Mouse (Mus musculus) brain, adult 2 months (tissue): ENCODE measurements around the gene Ager.

Experiments
- DNase-seq: peaks from one replicate; pipeline ENCODE4 v3.0.0; 2011; ENCODE audit warnings: low read depth, low spot score

Ager gene

DNA sequence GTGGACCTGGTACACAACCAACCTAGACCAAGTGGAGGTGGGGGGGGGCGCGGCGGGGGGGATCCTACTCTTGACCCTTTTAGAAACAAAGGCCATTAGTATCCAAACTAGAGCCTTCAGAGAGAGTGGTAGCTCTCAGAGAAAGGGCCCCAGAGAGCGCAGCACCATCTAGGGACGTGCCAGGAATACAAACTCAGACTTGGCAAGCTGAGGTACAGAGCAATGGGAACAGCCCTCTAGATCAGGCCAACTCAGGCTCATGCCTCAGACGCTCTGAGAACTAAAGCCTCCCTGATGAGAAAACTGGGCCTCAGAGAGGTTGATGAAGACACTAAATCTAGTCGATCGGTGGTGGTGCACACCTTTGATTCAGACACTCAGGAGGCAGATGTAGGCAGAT, 12.5 kb upstream of the Ager start:
- DNase-seq: peak; percentile 52

DNA sequence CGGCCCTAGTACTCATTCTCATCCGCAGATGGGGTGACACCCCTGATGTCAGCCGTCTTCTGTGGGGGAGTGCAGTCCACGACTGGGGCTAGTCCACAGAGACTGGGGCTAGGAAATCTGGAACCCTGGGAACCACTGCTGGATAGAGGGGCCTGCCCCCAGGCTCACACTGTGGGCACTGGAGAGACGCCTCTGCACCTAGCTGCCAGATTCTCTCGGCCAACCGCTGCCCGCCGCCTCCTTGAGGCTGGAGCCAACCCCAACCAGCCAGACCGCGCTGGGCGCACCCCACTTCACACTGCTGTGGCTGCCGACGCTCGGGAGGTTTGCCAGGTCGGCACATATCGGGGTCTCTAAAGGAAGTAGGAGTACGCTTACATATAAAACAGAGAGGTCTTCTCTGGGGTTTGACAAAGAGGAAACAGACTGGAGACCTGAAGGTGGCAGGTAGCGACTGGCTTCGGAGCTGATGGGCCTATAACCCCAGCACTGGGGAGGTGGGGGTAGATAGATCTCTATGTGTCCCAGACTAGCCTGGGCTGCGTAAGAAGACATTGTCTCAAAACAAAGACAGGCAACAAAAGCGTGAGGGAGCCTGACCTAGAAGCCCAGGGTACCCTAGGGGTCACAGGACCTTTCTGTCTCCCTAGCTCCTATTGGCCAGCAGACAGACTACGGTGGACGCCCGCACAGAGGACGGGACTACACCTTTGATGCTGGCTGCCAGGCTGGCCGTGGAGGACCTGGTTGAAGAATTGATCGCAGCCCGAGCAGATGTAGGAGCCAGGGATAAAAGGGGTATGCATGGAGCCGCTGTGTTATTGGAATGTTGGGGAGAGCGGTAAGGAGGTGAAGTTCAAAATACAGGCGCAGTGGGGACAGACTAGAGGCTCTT, 11.5 kb upstream of the Ager start:
- DNase-seq: peak; percentile 17

DNA sequence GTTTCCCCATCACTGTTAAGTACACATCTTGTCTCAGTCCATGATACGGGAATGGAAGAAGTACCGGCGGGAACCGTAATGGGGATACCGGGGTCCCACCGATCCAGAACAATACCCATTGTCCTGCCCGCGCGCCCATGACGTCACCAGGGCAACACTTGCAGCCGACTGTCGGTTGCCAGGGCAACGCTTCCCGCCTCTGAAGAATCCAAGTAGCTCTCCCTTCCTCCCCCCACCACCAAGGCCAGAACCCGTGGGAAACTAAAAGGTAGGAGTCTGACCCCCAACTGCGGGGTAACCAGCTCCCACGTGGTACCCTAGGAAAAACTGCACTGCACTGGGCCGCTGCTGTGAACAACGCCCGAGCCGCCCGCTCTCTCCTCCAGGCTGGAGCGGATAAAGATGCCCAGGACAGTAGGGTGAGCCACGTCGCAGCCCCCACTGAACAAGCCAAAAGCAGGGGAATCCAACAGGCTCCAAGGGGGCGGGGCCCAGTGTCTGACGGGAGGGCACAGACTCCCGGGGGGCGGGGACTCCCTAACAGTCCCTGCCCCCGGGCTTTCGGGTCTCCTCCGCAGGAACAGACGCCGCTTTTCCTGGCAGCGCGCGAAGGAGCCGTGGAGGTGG, 10.8 kb upstream of the Ager start:
- DNase-seq: peak; percentile 92

DNA sequence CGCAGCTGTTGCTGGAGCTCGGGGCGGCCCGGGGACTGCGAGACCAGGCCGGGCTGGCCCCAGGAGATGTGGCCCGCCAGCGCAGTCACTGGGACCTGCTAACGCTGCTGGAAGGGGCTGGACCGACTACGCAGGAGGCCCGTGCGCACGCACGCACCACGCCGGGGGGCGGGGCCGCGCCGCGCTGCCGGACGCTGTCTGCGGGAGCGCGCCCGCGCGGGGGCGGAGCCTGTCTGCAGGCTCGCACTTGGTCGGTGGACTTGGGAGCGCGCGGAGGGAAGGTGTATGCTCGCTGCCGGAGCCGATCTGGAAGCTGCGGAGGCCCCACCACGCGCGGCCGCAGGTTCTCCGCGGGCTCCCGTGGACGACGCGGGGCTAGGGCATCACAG, 10.2 kb upstream of the Ager start:
- peak; percentile 98 for DNase-seq

DNA sequence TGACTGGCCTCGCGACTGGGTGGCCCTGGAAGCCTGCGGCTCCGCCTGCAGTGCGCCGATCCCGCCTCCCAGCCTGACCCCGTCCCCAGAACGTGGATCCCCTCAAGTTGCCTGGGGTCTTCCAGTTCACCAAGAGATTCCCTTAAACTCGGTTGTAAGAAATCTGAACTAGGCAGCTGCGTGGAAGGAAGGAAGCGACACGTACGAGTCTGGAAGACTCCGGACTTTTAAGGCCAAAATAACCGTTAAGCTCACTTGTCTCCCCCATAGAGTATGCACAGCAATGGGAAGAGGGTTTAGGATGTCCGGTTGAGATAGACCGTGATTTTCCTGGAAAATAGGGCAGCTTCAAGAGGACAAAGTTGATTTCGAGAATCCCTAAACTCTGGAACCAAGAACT, 9.8 kb upstream of the Ager start:
- no peak for DNase-seq

DNA sequence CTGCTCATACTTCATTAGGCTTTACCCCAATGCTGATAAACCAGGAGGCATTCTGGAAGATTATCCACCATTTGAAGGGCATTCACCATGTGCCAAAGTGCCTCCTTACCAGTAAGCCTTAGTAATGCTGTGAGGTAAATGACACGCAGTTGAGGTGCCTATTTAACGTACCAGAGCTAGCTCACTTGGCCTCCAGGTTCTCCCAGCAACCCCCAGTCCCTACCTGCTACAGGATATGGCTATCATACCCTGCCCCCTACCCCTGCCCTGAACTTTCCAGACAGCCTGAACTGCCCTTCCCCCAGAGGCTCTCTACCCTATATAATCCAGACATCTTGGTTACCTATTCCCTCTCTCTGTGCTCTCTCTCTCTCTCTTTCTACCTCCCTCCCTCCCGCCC, 8.9 kb upstream of the Ager start:
- no peak for DNase-seq

DNA sequence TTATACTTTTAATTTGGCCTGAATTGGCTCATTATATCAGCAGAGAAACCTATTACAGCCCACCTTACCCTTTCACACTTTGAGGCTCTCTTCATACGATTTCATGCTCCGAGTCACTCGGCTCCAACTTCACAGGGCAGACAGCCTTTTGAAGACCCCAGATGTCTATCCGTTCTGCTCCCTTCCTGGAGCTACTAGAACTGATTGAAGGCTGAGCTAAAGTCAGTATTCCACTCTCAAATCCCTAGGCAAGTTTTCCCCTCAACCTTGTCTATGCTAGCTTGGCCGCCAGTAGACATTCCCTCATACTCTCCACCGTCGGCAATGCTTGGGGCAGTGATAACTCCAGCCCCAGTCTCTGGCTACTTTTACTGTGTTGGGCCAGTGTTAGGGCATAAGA, 8.5 kb upstream of the Ager start:
- no peak for DNase-seq

DNA sequence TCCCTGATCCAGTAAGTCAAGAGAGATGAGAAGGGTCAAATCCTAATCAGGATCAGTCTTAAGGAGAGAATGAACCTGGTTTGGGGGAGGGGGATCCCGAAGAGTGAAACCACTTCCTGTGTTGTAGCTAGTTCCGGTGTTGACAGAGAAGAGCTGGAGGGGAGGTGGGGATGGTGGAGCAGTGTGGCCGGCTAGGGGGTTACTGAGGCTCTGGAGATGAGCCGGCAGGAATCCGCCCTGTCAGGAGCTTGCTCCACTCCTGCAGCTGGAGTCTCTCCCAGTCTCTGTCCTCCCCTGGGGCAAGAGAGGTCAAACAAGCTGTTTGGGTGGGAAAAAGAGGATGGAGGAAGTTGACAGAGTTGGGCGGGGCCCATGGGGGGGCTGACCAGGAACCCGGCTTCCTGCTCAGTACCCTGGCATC, 8.0 kb upstream of the Ager start, which contains the start of gene Gpsm3:
Gene Gpsm3, plus strand, starts transcription at position 126 of the 421 bp plus-strand sequence.
- no peak for DNase-seq

DNA sequence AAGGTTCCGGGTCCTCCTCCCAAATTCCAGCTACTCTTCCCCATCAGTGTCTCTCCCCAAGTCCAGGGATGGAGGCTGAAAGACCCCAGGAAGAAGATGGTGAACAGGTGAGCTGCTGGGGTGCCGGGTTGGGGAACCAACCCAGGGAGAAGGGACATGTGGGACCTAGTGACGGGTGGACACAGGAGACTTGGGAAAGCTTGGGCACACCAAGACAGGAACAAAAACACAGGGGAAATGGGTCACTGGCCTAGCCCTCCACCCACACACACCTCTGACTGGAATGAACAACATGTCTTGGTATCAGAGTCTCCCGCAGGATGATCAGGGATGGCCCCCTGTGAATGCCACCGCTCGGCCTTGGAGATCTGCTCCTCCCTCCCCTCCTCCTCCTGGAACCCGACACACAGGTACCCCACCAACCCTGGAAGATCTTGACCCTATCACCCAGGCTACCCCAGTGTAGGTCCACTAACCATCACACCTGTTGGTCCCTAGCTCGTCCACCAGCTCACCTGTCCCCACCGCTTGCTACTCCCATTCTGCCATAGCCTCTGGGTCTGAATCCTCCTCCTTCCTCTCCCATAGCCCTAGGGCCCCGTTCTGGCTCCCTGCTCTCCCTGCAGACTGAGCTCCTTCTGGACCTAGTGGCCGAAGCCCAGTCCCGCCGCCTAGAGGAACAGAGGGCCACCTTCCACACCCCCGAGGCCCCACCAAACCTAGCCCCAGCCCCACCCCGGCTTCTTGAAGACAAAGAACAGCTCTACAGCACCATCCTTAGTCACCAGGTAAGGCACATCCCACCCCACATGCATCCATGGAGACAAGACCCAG, 7.3 kb upstream of the Ager start:
- no peak for DNase-seq

DNA sequence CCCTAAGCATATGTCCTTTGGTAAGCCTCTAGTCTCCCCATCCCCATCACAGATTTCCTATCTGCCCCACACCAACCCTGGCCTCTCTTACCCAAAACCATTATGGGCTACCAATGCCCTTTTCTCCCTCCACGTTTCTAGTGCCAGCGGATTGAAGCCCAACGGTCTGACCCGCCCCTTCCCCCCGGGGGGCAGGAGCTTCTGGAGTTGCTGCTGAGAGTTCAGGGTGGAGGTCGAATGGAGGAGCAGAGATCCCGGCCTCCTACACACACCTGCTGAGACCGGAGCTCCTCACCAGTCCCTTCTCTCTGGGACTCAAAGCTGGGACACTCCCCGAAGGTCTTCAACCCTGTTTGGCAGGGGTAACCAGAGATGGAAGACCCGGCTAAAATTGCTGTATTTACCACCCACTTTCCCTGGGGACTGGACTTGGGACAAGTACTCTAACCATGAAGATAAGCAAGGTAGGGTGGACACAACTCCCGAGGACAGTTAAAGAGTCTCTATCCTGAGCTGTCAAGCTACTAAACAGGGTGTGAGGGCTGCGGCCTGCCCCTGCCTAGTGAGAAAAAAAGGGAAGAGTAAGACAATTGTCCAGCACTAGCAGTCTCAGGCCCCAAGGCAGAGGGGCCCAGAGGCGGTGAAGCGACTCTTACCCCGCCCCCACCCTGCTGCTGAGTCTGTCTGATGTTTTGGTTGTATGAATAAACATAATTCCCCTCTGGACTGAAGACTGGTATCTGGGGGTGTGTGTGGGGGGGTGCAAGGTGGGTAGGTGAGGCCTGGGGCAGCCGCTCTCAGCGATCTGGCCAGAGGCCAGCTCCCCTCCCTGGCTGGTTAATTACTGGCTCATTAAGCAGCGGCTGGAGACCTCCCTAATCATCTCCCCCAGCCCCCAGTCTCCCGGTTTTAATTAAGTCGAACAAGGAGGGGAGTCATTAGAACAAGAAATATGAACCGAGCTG, 6.4 kb upstream of the Ager start, which contains the start of gene Pbx2:
Gene Pbx2, plus strand, starts transcription at position 238 of the 965 bp plus-strand sequence.
- DNase-seq: peak; percentile 20

DNA sequence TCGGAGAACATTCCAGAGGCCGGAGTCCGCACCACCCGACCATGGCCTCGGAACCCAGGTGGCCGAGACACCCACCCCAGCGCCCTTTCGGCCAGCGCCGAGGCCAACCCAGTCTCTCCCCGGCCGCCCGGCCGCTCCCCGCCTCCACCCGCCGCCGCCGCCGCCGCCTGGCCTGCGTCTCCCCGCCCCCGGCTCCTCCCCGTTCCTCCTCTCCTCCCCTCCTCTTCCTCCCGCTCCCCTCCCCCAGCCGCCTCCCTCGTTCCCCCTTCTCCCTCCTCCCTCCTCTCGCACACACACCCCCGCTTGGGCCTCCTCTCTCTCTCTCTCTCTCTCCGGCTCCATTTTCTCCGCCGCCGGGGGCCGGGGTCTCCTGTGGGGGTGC, 5.7 kb upstream of the Ager start:
- DNase-seq: peak; percentile 95

DNA sequence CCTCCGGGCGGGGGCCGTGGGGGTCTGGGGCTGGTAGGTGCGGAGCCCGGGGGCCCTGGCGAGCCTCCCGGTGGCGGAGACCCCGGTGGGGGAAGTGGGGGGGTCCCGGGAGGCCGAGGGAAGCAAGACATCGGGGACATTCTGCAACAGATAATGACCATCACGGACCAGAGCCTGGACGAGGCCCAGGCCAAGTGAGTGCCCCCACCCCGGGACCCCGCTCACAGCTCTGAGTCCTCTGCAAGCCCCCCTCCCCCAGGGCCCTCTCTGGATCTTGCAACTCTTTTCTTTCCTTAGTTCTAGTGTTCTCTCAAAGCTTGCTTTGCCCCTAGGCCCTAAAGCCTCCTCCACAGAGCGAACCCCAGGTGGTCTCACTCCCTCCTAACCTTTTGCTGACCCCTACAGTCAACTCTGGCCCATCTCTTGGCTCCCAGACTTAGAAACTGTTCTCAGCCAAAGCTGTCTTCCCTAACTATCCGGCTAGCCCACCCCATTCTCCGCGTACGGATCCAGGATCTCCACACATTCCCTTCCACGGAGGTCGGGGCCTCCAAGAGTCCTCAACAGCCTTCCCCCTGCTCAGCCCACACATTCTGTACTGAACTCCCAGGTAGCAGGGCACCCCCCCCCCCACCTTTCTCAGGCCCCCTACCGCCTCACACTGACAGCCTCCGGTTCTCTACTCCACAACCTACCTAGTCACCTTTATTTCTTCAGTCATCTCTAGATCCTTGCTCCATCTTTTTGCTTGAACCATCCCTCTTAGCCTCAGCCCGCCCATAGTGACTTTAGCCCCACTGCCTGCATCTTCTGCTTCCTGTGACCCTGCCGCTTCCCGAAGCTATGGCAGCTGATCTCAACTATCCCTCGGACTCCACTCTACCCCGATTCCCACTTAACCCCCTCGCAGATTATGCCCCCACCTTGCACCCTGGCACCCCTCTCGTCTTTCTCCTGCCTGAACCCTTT, 4.8 kb upstream of the Ager start:
- peak; percentile 76 for DNase-seq

DNA sequence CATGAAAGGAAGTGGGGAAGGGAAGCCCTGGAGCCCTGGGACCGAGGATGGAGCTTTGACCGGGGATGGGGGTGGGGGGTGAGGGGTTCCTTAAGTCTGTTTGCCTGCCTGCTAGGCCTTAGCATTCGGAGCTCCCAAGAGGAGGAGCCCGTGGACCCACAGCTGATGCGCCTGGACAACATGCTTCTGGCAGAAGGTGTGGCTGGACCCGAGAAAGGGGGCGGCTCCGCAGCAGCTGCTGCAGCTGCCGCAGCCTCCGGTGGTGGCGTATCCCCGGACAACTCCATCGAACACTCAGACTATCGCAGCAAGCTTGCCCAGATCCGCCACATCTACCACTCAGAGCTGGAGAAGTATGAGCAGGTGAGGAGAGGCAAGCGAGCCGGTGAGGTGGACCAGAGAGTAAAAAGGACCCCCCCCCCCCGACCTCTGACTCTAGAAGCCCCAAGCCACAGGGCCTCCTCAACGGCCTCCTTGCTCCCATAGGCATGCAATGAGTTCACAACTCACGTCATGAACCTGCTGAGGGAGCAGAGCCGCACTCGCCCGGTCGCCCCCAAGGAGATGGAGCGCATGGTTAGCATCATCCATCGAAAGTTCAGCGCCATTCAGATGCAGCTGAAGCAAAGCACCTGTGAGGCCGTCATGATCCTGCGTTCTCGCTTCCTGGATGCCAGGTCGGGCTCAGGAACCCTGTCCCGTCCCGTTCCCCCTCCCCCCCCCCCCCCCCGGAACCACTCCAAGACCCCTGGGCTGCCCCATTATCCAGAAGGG, 3.7 kb upstream of the Ager start:
- no peak for DNase-seq

DNA sequence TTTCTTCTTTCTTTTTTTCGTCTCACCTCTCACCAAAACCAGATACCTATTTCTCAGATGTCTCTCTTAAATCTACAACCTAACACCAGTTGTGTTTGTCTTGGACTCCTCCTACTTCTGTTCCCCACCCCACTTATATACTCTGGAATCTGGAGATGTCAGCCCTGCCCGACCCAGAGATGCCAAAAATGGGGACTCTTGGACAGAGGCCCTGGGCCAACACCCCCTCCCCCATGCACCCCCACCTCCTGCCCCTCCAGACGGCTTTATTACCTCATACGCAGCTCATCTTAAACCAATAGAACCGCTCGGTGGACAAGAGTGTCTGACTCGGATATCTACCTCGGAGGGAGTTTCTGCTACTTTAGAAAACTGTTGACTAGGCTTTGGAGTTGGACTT, 1.6 kb upstream of the Ager start:
- no peak for DNase-seq

DNA sequence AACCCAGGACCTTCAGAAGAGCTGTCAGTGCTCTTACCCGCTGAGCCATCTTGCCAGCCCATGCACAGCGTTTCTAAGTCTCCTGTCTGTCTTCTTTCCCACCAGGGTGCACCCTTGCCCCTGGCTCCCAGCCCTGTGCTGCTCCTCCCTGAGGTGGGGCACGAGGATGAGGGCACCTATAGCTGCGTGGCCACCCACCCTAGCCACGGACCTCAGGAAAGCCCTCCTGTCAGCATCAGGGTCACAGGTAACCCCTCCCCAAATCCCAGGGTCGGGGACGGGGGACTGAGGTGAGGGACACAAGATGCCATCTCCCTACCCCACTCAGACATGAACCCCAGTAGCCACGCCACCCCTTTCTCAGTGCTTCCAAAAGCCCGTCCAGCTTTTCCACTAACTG, 2.2 kb downstream of the Ager start:
- DNase-seq: no peak

DNA sequence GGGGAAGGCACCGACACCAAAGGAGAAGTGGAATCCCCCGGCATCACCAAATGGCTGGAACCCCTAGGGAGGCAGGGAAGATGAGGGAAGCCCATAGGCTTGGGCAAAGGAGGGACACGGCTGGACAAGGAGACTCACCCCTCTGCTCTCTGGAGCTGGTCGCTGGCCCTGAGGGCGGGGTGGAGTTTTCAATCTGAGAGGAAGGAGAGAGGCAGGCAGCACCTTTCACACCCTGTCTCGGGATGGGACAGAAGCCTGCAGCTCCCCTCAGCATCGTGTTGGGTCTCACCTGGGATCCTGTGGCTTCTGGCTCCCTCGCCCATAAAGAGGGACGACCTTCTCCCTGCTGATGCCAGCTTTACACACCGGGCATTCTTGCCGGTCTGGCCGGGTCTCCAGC, 4.1 kb downstream of the Ager start:
- DNase-seq: no peak

DNA sequence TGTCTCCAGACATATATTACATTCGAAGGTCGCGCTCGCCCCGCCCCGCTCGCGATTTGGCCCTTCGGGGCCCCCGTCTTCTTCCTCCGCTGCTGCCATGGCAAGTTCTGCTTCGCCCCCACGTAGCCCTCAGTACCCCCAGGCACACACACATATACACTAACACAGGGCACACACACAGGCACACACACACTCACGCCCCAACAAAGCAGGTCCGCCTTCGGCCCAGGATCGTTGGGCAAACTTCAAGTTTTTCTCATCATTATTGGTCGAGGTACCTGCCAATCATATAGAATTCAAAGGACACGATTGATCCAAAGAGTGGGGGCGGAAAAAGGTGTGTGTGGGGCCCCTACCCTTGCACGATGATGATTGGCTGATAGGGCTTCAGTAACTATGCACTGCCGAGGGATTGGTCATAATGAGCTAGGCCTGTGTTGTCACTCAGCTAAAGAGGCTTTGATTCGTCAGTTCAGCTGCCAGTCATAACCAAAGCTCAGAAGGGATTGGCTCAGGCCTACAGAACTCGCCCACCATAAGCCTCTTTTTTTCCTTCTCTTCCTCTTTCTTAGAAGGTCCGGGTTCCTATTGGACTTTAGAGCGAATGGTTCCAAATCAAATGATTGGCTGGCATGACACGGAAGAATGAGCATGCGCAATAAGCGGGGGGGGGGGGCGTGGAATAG, 5.9 kb downstream of the Ager start, which contains the start of gene Rnf5:
Gene Rnf5, minus strand, starts transcription at position 316 of the 686 bp plus-strand sequence.
- peak; percentile 100 for DNase-seq

DNA sequence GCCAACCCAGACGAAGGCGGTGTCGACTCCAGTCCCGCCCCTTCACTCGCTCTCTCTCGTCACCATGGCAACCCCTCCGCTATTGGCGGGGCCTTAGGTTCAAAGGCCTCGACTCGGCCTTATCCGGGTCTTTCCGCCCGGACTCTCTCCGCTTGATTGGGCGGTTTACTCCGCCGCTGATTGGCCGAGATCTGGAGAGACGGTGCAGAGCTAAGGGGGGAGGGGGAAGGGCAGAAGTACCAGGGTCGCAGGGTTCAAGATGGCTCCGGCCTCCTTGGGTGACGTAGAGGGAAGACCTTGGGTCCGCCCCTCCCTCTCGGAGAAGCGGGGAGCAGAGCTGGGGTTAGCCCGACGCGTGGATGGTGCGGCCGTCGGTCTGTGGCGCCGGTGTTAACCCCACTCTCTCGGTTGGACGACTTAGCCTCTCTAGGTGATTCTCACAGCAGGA, 6.4 kb downstream of the Ager start, which contains the start of gene Agpat1:
Gene Agpat1, plus strand, starts transcription at position 202 of the 448 bp plus-strand sequence.
- DNase-seq: peak; percentile 100
